Mouse (Mus musculus) lung, embryonic 16.5 days (tissue): ENCODE results near the gene Eml3. TPM values are rescaled to one million over a fixed set of nuclear protein-coding genes. Genes with fewer than 3 reads are reported as not detected.
A peak's percentile ranks its signal among the peaks of the same experiment; 100 is the strongest.

ENCODE experiments used
- ATAC-seq: fragments of 200-750 bp; cut with Nextera tagmentation; 2 replicates; pipeline ENCODE4 v1.8.0; 2017; ENCODE audit warnings: low read depth, mild to moderate bottlenecking, moderate library complexity
- H3K27ac ChIP-seq: fragments of 300-500 bp; sonication (generic); 2 replicates; pipeline ENCODE4 v1.5.1; 2014; ENCODE audit warnings: mild to moderate bottlenecking, control low read depth, low read length
- H3K27me3 ChIP-seq: fragments of 300-500 bp; sonication (generic); 2 replicates; pipeline ENCODE4 v1.6.1; 2014; ENCODE audit warnings: low read depth, low read length, mixed read lengths; ENCODE audit not compliant: control insufficient read depth, insufficient read depth
- H3K36me3 ChIP-seq: fragments of 300-500 bp; sonication (generic); 2 replicates; pipeline ENCODE4 v1.6.1; 2014; ENCODE audit warnings: low read length; ENCODE audit not compliant: control insufficient read depth, insufficient read depth
- H3K4me1 ChIP-seq: fragments of 300-500 bp; sonication (generic); replicated peaks from 2 replicates; pipeline ENCODE4 v1.6.1; 2014; ENCODE audit warnings: low read length, mixed read lengths; ENCODE audit not compliant: control insufficient read depth, insufficient read depth
- H3K4me2 ChIP-seq: fragments of 300-500 bp; sonication (generic); 2 replicates; pipeline ENCODE4 v1.6.1; 2014; ENCODE audit warnings: low read depth, low read length, control low read depth
- H3K4me3 ChIP-seq: fragments of 300-500 bp; sonication (generic); 2 replicates; pipeline ENCODE4 v1.5.1; 2014; ENCODE audit warnings: mild to moderate bottlenecking, low read length, control low read depth
- H3K9ac ChIP-seq: fragments of 300-500 bp; sonication (generic); 2 replicates; pipeline ENCODE4 v1.6.1; 2014; ENCODE audit warnings: low read length, control low read depth
- H3K9me3 ChIP-seq: fragments of 300-500 bp; sonication (generic); 2 replicates; pipeline ENCODE4 v1.6.1; 2016; ENCODE audit warnings: low read length; ENCODE audit not compliant: control insufficient read depth
- WGBS: fragments of 180-500 bp; shearing (Covaris S2); extraction: QIAGEN DNeasy Blood & Tissue Kit; methylation state at CpG from one replicate; pipeline ENCODE4 v1.1.7; 2014; 5-methylcytosine and 5-hydroxymethylcytosine counted together
- polyA plus RNA-seq: library from polyadenylated mRNA; unstranded; fragments of >200 nt; fragmentation: Nextera tagmentation; extraction: Ambion mirVana; gene quantifications from 2 replicates; pipeline ENCODE4 v1.2.1, GENCODE M21; 2015

The Eml3 gene
- polyA plus RNA-seq, 1 experiment from 2014 or later, result 31.0 TPM

DNA sequence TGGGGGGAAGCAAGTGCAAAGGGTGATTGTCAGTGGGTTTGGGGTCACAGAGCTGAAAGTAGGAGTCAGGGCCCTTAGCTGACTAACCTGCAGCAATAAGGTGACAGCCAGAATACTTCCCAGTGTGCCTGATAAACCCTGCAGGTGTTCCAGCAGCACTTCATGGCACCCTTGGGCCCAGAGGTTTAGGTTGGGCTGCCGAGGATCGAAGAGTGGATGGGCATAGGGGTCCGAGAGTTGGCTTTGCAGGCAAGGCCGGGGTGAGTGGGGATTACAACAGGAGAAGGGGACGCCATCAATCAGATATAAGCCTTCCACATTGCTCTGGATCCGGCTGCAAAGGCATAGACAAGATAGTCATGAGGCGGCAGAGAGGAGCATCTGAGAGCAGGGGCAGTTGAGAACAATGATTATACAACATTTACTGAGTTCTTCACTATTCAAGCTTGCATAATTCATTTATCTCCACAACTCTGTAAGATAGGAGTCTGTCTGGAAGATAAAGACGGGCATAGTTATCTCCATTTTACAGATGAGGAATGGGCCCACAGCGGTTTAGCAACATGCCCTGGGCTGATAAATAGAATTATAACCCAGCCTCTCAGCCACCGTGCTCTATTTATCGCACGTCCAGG, 1.3 kb upstream of the Eml3 start:
- ATAC-seq, result no peak
- Histone ChIP-seq H3K36me3 (peaks cover 10% of the 10 kb centered on the region), H3K9ac (no peak overlapping the region), H3K9me3 (no peaks in the 10 kb centered on the region), H3K27me3 (no peaks in the 10 kb centered on the region), H3K4me3 (no peak overlapping the region), H3K27ac (no peak overlapping the region), H3K4me2 (no peak overlapping the region), H3K4me1 (peaks cover 9% of the 10 kb centered on the region)
- 85% methylated on average over 12 of the region's 12 CpGs for WGBS

DNA sequence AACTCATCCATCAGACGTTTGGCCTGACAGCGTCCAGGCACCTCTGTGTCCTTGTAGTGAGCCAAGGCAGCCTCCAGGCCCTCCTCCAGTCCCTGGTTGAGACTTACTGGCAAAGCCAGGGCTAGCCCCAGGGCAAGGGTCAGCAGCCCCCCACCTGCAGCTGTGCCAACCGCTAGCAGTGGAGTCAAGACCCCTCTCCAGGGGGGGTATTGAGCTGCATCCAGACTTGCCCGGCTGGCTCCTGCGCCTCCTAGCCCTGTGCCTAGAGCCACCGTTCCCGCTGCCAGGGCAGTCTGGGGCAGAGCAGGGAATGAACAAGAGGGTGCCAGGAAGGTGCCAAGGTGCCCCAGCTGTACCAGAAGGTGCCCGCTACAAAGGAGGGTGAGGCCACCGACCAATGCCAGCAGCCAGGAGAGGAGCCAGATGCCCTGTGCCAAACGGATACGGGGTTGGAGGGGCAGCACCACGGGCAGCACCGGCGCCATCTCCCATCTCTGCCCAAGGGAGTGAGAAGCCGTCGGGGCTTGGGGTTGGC, 596 bp upstream of the Eml3 start:
- H3K27me3 ChIP-seq, result no peaks in the 10 kb centered on the region
- no peaks in the 10 kb centered on the region for H3K9me3 ChIP-seq
- H3K9ac ChIP-seq, result peak overlapping the region; percentile 89
- H3K4me3 ChIP-seq, result peak overlapping the region; percentile 82
- peak overlapping the region; percentile 95 for H3K27ac ChIP-seq
- peak overlapping the region; percentile 81 for H3K4me2 ChIP-seq
- peak; percentile 12 for ATAC-seq
- WGBS, result 28% methylated on average over 16 of the region's 16 CpGs
- peaks cover 9% of the 10 kb centered on the region for H3K4me1 ChIP-seq
- H3K36me3 ChIP-seq, result peaks cover 16% of the 10 kb centered on the region

DNA sequence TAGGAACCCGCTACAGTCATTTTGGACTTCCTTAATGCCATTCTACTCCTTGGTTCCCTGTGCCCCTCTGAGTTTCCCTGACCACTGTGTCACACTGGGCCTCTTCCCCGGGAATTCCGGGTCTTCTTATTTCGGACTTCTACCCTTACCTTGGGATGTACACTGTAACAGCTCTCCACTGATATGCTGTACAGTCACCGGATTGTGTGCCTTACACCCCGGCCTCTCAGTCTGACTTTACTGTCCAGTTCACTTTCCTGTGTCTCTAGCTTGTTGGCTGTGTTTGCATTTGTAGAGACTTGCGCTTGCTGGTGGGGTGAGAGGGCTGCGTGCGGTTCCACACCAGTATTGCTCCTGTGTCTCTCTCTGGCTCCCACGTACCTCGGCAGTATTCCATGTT, 765 bp downstream of the Eml3 start:
- Histone ChIP-seq H3K36me3 (peaks cover 24% of the 10 kb centered on the region), H3K4me3 (peak overlapping the region; percentile 82), H3K9me3 (no peaks in the 10 kb centered on the region), H3K4me2 (peak overlapping the region; percentile 81), H3K9ac (peak overlapping the region; percentile 89), H3K27ac (peak overlapping the region; percentile 95), H3K27me3 (no peaks in the 10 kb centered on the region), H3K4me1 (peaks cover 9% of the 10 kb centered on the region)
- ATAC-seq, result no peak
- WGBS, result 2% methylated on average over 11 of the region's 11 CpGs

DNA sequence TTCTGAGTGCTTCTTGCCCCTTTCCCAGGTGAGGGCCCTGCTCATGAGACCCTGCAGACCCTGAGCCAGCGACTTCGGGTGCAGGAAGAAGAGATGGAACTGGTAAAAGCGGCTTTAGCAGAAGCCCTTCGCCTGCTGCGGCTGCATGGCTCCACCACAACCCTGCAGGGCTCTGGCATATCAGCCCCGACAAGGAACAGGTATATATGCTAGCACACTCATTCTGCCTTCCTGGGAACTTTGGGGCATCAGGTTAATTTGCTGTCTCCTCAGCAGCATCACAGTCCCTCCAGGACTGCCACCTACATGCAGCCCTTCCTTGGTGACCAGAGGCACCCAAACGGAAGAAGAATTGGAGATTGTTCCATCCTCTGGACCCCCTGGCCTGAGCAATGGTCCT, 1.4 kb downstream of the Eml3 start:
- Histone ChIP-seq H3K4me1 (peaks cover 9% of the 10 kb centered on the region), H3K4me3 (peak overlapping the region; percentile 82), H3K9me3 (no peaks in the 10 kb centered on the region), H3K27me3 (no peaks in the 10 kb centered on the region), H3K9ac (peak overlapping the region; percentile 89), H3K4me2 (peak overlapping the region; percentile 81), H3K27ac (no peak overlapping the region), H3K36me3 (peaks cover 24% of the 10 kb centered on the region)
- WGBS, result 74% methylated on average over 7 of the region's 7 CpGs
- no peak for ATAC-seq

DNA sequence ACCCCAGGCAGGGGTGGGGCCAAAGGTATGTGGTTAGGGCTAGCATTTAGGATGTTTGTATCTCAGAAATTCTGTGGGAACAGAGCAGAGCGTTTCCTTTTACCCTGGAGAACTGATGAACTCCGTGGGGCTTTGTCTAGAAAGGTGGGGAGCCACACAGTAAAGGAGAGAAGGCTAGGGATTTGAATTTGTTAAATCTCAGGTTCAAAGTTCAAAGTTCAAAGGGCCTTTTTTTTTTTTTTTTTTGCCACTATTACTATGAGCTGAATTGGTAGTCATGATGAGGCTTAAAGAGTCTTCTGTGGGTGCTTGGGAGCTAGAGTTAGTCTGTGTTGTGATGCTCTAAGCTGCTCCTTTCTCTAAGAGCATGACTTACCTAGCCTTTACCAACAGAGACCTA, 7.4 kb downstream of the Eml3 start:
- Histone ChIP-seq H3K27ac (no peak overlapping the region), H3K4me3 (no peak overlapping the region), H3K9me3 (no peaks in the 10 kb centered on the region), H3K4me2 (no peak overlapping the region), H3K36me3 (peaks cover 25% of the 10 kb centered on the region), H3K27me3 (no peaks in the 10 kb centered on the region), H3K4me1 (peaks cover 7% of the 10 kb centered on the region), H3K9ac (no peak overlapping the region)
- ATAC-seq, result no peak
- WGBS, result 85% methylated on average over 2 of the region's 2 CpGs

DNA sequence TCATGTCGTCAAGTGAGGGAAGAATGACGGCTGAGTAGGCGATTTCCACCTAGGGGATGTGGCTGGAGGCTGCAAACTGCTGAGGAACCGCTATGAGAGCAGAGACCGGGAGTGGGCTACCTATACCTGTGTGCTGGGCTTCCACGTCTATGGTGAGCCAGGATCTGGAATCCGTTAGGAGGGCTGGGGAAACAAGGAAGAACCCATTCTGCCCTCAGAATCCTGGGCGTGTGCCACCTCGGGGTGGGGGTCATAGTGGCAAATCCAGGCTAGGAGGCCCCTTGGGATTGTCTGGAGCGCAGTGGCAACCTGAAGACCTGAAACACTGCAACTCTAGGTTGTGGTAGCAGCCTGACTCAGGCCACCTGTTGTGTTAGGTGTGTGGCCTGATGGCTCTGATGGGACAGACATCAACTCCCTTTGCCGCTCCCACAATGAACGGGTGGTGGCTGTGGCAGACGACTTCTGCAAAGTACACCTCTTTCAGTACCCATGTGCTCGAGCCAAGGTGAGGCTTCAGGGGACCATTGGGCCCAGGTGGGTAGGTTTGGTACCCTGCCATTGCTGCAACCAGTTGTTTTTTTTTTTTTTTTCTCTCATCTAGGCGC, 11.3 kb downstream of the Eml3 start:
- 81% methylated on average over 15 of the region's 15 CpGs for WGBS
- Histone ChIP-seq H3K4me2 (no peak overlapping the region), H3K36me3 (peaks cover 19% of the 10 kb centered on the region), H3K9ac (peak overlapping the region; percentile 58), H3K4me3 (no peak overlapping the region), H3K27ac (no peak overlapping the region), H3K4me1 (peaks cover 31% of the 10 kb centered on the region), H3K9me3 (no peaks in the 10 kb centered on the region), H3K27me3 (no peaks in the 10 kb centered on the region)
- no peak for ATAC-seq

DNA sequence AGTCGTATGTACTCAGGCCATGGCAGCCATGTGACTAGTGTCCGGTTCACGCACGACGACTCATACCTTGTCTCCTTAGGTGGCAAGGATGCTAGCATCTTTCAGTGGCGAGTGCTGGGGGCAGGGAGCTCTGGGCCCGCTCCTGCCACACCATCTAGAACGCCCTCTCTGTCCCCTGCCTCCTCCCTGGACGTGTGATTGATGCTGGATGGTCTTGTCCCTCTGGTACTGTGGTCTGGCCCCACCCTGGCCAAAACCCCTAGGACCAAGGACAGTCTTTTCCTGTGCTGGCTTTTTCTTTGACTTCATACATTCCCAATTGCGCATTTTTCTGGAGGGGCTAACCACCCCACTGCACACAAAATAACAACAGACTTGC, 11.8 kb downstream of the Eml3 start:
- Histone ChIP-seq H3K27ac (peak overlapping the region; percentile 51; the same call in 1 of the 2 replicates), H3K4me2 (peak overlapping the region; percentile 57), H3K36me3 (peaks cover 24% of the 10 kb centered on the region), H3K9ac (peak overlapping the region; percentile 58), H3K4me1 (peaks cover 31% of the 10 kb centered on the region), H3K9me3 (no peaks in the 10 kb centered on the region), H3K4me3 (peak overlapping the region; percentile 73), H3K27me3 (no peaks in the 10 kb centered on the region)
- ATAC-seq, result peak; percentile 15
- 34% methylated on average over 10 of the region's 10 CpGs for WGBS

DNA sequence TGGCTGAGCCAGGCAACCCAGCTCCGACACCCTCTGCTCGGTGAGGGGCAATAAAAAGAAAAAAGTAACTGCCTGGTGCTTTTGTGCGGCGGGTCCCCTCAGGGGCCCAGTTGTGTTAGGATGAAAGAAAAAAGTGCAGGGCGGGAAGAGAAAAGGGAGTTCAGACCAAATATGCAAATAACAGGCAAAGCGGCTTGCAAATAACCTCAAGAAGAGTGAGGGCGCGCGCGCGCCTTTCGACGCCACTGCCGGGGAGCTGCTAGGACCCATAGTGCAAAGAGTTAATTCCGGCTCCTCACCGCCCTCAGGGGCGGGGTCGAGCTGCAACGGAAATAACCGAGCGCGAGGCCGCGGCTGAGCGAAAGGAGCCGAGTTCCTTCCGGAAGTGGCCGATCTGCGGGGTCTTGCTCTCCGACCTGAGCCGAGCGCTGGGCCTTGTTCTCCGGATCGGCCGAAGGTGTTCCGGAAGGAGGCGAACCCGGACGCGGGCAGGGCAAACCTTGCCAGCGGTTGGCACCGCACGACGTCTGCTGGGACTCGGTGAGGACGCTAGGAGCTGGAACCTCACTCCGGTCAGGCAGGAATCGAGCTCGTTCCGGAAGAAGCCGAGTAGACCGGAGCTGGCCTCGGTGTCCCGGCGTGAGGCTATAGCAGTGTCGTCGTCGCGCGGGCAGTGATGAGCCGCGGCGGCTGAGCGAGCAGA, 12.3 kb downstream of the Eml3 start, which contains the start of gene Mta2:
TSS of gene Mta2 (plus strand) at position 361 of the 703 bp plus-strand sequence.
- H3K9me3 ChIP-seq, result no peaks in the 10 kb centered on the region
- WGBS, result under 1% methylated on average over 64 of the region's 64 CpGs

More for the DNA sequence above, 12.3 kb downstream of the Eml3 start, which contains the start of gene Mta2:
- H3K4me1 ChIP-seq, result peaks cover 31% of the 10 kb centered on the region
- peaks cover 29% of the 10 kb centered on the region for H3K36me3 ChIP-seq
- H3K4me2 ChIP-seq, result peak within 1 kb of the TSS; percentile 57
- H3K9ac ChIP-seq, result peak within 1 kb of the TSS; percentile 92
- no peaks in the 10 kb centered on the region for H3K27me3 ChIP-seq
- peak within 1 kb of the TSS; percentile 95 for H3K27ac ChIP-seq
- peak within 1 kb of the TSS; percentile 73 for H3K4me3 ChIP-seq
- peak; percentile 95 for ATAC-seq
